Mouse (Mus musculus) right cerebral cortex, postnatal 10 days (tissue): ENCODE measurements around the gene Tbc1d4.
A peak's percentile ranks its signal among the peaks of the same experiment; 100 is the strongest.

Source experiments
- DNase-seq, 2 experiments: peaks; one replicate each; pipeline ENCODE4 v3.0.0; 2021; ENCODE audit warnings: low spot score in 2 of 2

Gene Tbc1d4

DNA sequence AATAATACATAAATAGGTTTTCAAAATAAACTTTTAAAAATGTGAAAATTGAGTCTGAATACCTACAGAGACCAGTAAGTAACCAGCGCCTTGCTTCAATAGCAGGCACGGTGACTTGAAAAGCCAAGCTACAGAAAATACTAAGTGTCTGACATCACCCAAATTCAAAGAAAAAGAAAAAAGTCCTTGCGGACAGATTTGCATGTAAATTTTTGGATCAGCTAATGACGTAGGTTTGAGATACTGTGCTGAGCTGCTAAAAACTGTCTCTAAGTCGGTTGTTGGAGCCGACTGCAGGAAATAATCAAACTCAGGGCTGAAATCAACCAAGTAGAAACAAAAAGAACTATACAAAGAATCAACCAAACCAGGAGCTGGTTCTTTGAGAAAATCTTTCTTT, 107.1 kb downstream of the Tbc1d4 start:
- no peak for DNase-seq

- DNase-seq: no peak
Measured at GRCm38 (mm10) chr14:101501452-101501851, 107.5 kb downstream of the Tbc1d4 start.

GRCm38 (mm10) chr14:101500826-101501225, 108.2 kb downstream of the Tbc1d4 start:
- no peak for DNase-seq

GRCm38 (mm10) chr14:101499838-101500237, 109.2 kb downstream of the Tbc1d4 start:
- DNase-seq: no peak

DNA sequence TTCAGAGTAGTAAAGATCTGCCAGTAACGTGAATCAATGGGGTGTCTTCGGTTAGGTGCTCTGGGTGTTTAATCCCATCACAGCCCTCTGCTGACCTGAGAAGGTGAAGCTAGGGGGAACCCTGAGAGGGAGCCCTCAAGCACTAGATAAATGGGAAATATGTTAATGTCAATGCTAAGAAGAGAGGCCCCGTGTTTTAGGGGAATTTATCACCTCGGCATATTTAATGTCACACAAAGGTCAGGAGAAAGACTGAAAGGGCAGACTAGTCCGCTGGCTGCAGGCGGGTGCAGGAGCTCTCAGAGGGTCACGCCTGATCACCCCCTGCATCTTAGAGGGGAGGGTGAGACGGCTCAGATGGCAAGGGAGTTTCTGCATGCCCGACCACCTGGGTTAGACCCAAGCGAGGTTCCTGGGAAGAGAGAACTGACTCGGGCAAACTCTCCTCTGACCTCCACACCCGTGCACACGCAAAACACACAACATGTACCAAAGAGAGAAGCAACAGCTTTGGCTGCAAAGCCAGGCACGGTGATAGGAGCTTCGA, 120.7 kb downstream of the Tbc1d4 start:
- DNase-seq: no peak

GRCm38 (mm10) chr14:101486550-101486949, 122.4 kb downstream of the Tbc1d4 start:
- DNase-seq: no peak

DNA sequence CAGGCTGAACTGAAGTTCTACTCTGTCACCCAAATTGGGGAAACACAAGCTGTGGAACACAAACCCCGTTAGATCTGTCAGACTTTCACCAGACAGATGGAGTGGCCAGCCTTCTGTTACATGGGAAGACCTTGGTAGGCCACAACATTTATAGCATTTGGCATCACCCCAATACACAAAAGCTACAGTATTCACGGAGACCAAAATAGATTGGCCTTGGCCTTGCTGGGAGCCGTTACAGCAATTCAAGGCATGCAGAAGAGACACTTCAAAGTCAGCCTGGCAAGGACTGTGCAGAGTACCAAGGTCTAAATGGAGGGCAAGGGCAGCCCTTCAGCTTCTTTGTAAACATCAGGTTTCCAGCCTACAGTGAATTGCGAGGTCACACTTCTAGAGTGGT, 125.8 kb downstream of the Tbc1d4 start:
- no peak for DNase-seq

DNA sequence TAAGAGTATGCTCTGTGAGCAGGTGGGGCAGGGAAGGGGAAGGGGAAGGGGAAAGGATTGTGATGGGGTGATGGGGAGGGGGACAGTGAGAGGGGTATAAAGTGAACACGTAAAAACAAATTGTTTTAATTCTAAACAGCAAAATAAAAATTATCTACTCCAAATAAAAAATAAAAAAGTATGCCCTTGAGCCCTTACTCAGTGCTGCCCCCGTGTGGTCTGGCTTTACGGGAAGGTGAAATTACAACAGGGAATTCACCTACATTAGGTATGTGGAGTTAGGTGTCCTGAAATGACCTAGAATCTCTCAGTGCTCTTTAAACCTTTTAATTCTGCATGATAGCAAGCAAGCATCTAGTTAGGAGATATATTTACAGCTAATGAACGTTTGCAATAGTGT, 126.7 kb downstream of the Tbc1d4 start:
- no peak for DNase-seq

DNA sequence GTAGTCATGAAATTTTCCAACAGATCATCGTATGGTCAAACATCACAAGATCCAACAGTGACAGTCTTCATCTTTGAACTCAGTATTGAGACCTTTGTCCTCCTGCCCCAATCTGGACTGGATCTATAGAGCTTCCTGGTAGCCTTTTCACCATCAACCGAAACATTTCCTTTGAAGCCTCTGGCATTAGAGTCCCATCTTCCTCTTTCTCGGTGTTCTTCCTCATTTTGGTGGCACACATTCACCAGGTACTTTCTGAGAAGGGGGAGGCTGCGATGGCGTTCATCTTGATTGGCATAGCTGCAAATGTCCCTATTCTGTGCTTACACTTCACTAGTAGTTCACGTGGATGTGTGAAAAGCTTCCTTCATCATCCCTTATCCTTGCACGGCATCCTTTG, 127.8 kb downstream of the Tbc1d4 start:
- no peak for DNase-seq

DNA sequence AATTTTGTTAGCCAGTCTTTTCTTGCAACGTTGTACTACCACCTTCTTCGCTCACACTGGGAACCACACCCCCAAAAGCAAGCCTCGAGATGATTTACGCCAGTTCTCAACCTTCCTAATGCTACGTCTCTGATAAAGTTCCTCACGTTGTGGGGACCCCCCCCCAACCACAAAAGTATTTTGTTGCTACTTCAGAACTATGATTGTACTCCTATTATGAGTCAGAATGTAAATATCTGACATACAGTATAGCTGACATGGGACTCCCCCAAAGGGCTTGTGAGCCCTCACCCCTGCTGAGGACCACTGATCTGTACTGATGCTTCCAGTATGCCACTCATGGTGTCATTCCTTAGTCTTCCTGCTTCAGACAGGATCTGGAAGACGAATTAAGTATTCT, 128.4 kb downstream of the Tbc1d4 start:
- no peak for DNase-seq

DNA sequence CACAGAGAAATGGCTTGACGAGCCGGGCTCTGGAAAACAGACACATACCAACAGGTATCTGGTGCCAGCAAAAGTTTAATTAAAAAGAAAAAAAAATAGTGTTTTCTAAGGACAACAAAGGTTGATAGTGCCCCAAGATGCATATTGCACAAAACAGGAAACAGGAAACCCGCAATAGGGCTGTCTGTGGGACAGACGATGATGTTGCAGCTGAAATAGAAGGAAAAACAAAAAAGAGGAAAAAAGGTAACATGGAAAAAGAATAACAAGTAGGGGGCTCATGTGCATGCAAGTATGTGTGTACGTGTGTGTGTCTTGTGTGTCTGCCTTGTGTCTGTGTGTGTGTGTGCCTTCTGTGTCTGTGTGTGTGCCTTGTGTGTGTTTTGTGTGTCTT, 131.2 kb downstream of the Tbc1d4 start:
- no peak for DNase-seq

DNA sequence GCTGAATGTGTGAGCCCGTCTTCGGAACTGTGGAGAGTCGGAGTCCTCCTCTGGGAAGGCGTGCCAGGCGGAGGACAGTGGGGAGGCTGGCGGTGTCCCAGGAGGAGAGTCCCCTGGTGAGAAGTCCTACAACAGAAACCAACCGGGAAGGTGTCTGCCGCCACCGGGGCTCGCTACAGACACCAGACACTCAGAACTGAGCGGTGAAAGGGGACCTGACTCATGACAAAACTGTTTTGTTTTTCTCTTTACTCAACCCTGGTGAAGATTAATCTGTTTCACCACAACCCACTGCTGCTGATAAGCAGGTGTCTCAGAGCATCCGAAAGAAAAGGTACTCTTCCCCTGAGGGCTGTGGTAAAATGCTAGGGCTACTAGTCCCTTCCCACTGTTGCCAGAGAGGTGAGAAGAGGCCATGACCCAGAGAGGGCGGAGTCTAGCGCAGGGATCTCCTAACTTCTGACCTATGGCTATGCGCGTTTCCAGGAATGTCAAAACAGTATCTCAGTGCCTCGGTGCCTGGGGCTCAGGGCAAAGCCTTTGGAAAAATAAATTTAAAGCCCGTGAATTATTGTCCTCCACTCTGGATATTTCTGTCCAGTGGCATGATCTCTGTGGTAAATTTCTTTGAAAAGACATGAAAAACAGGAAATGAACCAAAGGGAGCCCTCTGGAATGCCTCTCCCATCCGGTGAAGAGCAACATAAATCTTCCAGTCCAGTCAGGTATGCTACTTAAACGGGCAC, 131.7 kb downstream of the Tbc1d4 start:
- no peak for DNase-seq

DNA sequence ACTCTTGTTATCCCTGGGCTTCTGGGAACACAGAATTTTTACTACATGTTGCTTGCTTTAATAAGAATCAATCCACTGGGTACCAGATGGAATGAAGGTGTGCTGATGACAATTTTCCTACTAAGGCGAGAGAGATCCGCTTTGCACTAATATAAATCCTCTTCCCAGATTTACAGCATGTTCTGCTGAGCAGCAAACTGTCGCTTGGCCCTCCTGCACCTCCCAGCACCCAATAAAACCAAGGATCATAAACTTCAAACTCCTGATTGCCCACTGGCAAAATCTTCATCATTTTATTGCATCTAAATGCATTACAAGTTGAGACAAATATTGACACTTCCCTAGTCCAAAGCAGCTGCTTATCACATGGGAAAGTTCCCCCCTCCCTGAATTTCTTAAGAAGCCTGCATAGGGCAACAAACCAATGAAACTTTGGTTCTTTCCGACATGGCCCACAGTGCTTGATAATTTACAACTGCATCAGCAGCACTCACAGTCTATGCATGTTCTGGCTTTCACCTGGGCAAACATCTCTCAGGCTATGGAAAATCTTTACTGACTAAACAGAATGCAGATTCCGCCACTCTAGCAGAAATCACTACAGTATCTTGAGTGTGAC, 139.4 kb downstream of the Tbc1d4 start:
- no peak for DNase-seq

GRCm38 (mm10) chr14:101468143-101468542, 140.8 kb downstream of the Tbc1d4 start:
- DNase-seq: no peak

DNA sequence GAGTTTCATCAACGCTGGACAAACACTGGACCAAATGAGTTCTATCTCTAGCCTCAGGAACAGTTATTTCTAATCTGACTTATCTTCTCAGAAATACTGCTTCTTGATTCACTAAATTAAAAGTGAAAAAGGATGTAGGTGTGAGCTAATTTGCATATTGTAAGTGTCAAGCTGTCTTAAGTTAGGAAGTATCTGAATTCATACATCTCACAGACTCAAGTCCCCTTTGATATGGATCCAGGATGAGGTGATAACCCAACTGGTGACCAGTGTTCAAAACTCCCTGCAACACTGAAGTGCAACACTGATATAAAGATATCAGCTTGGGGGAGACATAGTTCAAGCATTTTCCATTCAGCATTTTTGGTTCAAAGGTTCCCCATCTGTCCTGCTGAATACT, 141.5 kb downstream of the Tbc1d4 start:
- no peak for DNase-seq

- no peak for DNase-seq
Measured at GRCm38 (mm10) chr14:101466521-101466920, 142.5 kb downstream of the Tbc1d4 start.

DNA sequence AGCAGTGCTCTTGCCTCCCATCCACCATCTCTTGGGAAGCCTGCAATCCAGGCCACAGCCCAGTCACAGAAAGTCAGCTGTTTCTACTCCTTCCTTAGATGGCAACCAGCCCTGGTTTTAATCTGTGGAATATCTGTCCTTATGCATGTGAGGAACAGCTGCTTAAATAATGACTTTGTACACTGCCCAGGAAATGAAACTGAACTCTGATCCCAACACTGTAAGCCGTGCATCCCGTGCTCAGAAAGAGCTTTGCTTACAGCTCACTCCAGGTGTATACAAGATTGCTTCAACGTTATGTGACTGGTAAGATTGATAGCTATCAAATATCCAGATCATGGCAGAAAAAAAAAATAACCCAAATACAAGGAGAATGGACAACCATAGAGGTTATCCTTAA, 143.1 kb downstream of the Tbc1d4 start:
- DNase-seq: no peak

GRCm38 (mm10) chr14:101460768-101461167, 148.2 kb downstream of the Tbc1d4 start:
- peak; percentile 55 to 75 for DNase-seq

GRCm38 (mm10) chr14:101452915-101453314, 156.1 kb downstream of the Tbc1d4 start:
- no peak for DNase-seq

GRCm38 (mm10) chr14:101447857-101448256, 161.1 kb downstream of the Tbc1d4 start:
- DNase-seq: no peak

DNA sequence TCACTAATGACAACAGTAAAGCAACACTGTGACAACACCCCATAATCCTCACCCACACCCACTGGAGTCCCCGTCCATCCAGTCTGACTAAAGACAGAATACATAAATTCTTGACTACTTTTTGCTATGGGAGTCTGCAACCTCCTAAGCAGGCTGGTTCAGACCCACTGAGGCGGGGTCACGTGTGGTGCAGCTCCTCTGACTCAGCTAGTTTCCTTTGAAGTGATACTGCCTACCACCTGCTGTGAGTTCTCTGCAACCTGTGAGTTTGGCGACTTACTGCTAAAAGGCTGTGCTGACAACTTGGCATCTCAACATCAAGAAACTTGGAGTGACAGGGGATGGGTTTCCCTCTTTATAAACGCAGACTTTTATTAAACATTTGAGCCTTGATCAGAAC, 163.8 kb downstream of the Tbc1d4 start:
- DNase-seq: no peak

GRCm38 (mm10) chr14:101437925-101438324, 171.1 kb downstream of the Tbc1d4 start:
- DNase-seq: peak in 1 of 2 experiments; percentile 25

GRCm38 (mm10) chr14:101430536-101430935, 178.5 kb downstream of the Tbc1d4 start:
- DNase-seq: peak; percentile 49 to 73
